24 mouse cellular contexts compared by ENCODE assay signal in genomic region chr2:34289726-34290125, GRCm38 (mm10).
DNase-seq lines count a peak whose midpoint lies in the region; ATAC-seq and TF ChIP-seq lines count a peak whose summit lies in the region.
"Had no signal": no experiment of that assay in that cellular context is flagged by ENCODE, and none has a peak within 500 bp of the region (broad histone marks: within the 10 kb centered on the region; RNA-seq: fewer than 3 reads in every experiment).

No protein-coding gene starts in this region.

- no peak for TF ChIP-seq CTCF in liver, adult 2 months (IDR thresholded peaks at IDR 0.05; ENCODE audit: low read depth, low read length)
- TF ChIP-seq CTCF in lung, adult 2 months (IDR thresholded peaks at IDR 0.05; ENCODE audit: insufficient read depth, low read length) = no peak

- ATAC-seq in hindbrain, embryonic 11.5 days (ENCODE audit: low FRiP score) = no peak
- ATAC-seq in hindbrain, embryonic 16.5 days = no peak
- ATAC-seq: activated CD4-positive, CD25-positive, alpha-beta regulatory T cell, adult 4 months; forebrain, embryonic 15.5 days had no signal

- no peak overlapping the region for H3K4me3 ChIP-seq in hindbrain, embryonic 11.5 days (ENCODE audit: low read depth, low read length)
- H3K4me3 ChIP-seq in hindbrain, embryonic 16.5 days (ENCODE audit: low read length) = no peak overlapping the region
- H3K4me3 ChIP-seq in liver, adult 2 months (ENCODE audit: insufficient read depth, low read depth, low read length) = no peak overlapping the region
- no peak overlapping the region for H3K4me3 ChIP-seq in lung, adult 2 months (replicated peaks; ENCODE audit: extremely low read depth, low read depth, low read length)
- H3K4me3 ChIP-seq: embryonic facial prominence, embryonic 10.5 days; embryonic facial prominence, embryonic 13.5 days; erythroblast, embryonic 14.5 days; forebrain, embryonic 12.5 days; forebrain, embryonic 15.5 days; heart, embryonic 13.5 days had no signal

- no peaks in the 10 kb centered on the region for H3K27me3 ChIP-seq in hindbrain, embryonic 11.5 days (ENCODE audit: control insufficient read depth, insufficient read depth, low read length)
- no peaks in the 10 kb centered on the region for H3K27me3 ChIP-seq in hindbrain, embryonic 16.5 days (replicated peaks; ENCODE audit: control insufficient read depth, insufficient read depth, low read length)
- no peaks in the 10 kb centered on the region for H3K27me3 ChIP-seq in liver, adult 2 months (ENCODE audit: control insufficient read depth, insufficient read depth, low read length)
- H3K27me3 ChIP-seq: embryonic facial prominence, embryonic 13.5 days; forebrain, embryonic 12.5 days; forebrain, embryonic 15.5 days; heart, embryonic 13.5 days had no signal

- no peaks in the 10 kb centered on the region for H3K9me3 ChIP-seq in hindbrain, embryonic 11.5 days (ENCODE audit: control insufficient read depth, low read length)
- no peaks in the 10 kb centered on the region for H3K9me3 ChIP-seq in hindbrain, embryonic 16.5 days (ENCODE audit: control insufficient read depth, low read length)
- H3K9me3 ChIP-seq: embryonic facial prominence, embryonic 10.5 days; embryonic facial prominence, embryonic 13.5 days; forebrain, embryonic 12.5 days; forebrain, embryonic 15.5 days; heart, embryonic 13.5 days had no signal

- DNase-seq in hindbrain, embryonic 11.5 days (ENCODE audit: low spot score) = no peak
- DNase-seq in liver, adult 2 months (ENCODE audit: extremely low read depth, low read depth, low spot score) = peak; percentile 60
- DNase-seq in liver = no peak
- DNase-seq in lung, postnatal 36 days = peak; percentile 28
- no peak for DNase-seq in lung, adult 2 months
- DNase-seq: adrenal gland, adult 8-10 months; adrenal gland, postnatal 25 days; cerebellum, adult 11-12 months; cerebellum, adult 8-10 months; cerebellum, postnatal 10 days; cerebellum, postnatal 36 days; embryo, embryonic 11 days; gastrocnemius, postnatal 25 days; heart, adult 18-20 months; heart, postnatal 14 days; heart, postnatal 4 days had no signal

- no peaks in the 10 kb centered on the region for H3K4me1 ChIP-seq in hindbrain, embryonic 11.5 days (replicated peaks; ENCODE audit: control insufficient read depth, insufficient read depth, low read length)
- peaks cover 7% of the 10 kb centered on the region for H3K4me1 ChIP-seq in hindbrain, embryonic 16.5 days (ENCODE audit: control insufficient read depth, insufficient read depth, low read depth, low read length)
- H3K4me1 ChIP-seq in liver, adult 2 months (ENCODE audit: control insufficient read depth, insufficient read depth, low read length) = no peaks in the 10 kb centered on the region
- H3K4me1 ChIP-seq in lung, adult 2 months (ENCODE audit: control insufficient read depth, insufficient read depth, low read length) = no peaks in the 10 kb centered on the region; the same call in 1 of the 2 replicates
- H3K4me1 ChIP-seq: heart, embryonic 13.5 days had no signal

- 83% methylated on average over 1 of the region's 1 CpGs for WGBS in hindbrain, embryonic 11.5 days
- 83% methylated on average over 1 of the region's 1 CpGs for WGBS in hindbrain, embryonic 16.5 days
- WGBS in liver, adult 2 months = 98% methylated on average over 1 of the region's 1 CpGs
- 70% methylated on average over 1 of the region's 1 CpGs for WGBS in lung, adult 2 months

- H3K36me3 ChIP-seq in hindbrain, embryonic 11.5 days (ENCODE audit: control insufficient read depth, insufficient read depth, low read length) = no peaks in the 10 kb centered on the region
- H3K36me3 ChIP-seq in hindbrain, embryonic 16.5 days (ENCODE audit: control insufficient read depth, insufficient read depth, low read length) = no peaks in the 10 kb centered on the region
- H3K36me3 ChIP-seq in liver, adult 2 months (ENCODE audit: control insufficient read depth, insufficient read depth, low read length) = no peaks in the 10 kb centered on the region
- H3K36me3 ChIP-seq: embryonic facial prominence, embryonic 10.5 days; embryonic facial prominence, embryonic 13.5 days; forebrain, embryonic 12.5 days; forebrain, embryonic 15.5 days; heart, embryonic 13.5 days had no signal

- no peak overlapping the region for H3K4me2 ChIP-seq in hindbrain, embryonic 11.5 days (replicated peaks; ENCODE audit: low read depth, low read length)
- no peak overlapping the region for H3K4me2 ChIP-seq in hindbrain, embryonic 16.5 days (ENCODE audit: low read length)
- H3K4me2 ChIP-seq: embryonic facial prominence, embryonic 13.5 days; forebrain, embryonic 12.5 days; forebrain, embryonic 15.5 days; heart, embryonic 13.5 days had no signal

- no peak for TF ChIP-seq POLR2A in liver, adult 2 months (IDR thresholded peaks at IDR 0.05; ENCODE audit: extremely low read depth, insufficient read depth, low read length)
- TF ChIP-seq POLR2A in lung, adult 2 months (IDR thresholded peaks at IDR 0.05; ENCODE audit: borderline replicate concordance, extremely low read depth, low read depth, low read length) = no peak

- H3K9ac ChIP-seq in hindbrain, embryonic 11.5 days (ENCODE audit: low read depth, low read length) = no peak overlapping the region
- no peak overlapping the region for H3K9ac ChIP-seq in hindbrain, embryonic 16.5 days (ENCODE audit: low read depth, low read length)
- H3K9ac ChIP-seq in liver, adult 2 months (ENCODE audit: low read depth, low read length) = no peak overlapping the region
- H3K9ac ChIP-seq: embryonic facial prominence, embryonic 13.5 days; forebrain, embryonic 12.5 days; forebrain, embryonic 15.5 days; heart, embryonic 13.5 days had no signal

- no peaks in the 10 kb centered on the region for H3K79me2 ChIP-seq in liver, adult 2 months (ENCODE audit: control insufficient read depth, insufficient read depth, low read length)

- H3K27ac ChIP-seq in hindbrain, embryonic 11.5 days (ENCODE audit: low read depth, low read length) = peak overlapping the region; percentile 59; the same call in 1 of the 2 replicates
- H3K27ac ChIP-seq in hindbrain, embryonic 16.5 days (ENCODE audit: low read depth, low read length) = no peak overlapping the region
- H3K27ac ChIP-seq in liver, adult 2 months (replicated peaks; ENCODE audit: insufficient read depth, low read depth, low read length) = no peak overlapping the region
- H3K27ac ChIP-seq: embryonic facial prominence, embryonic 10.5 days; embryonic facial prominence, embryonic 13.5 days; forebrain, embryonic 12.5 days; forebrain, embryonic 15.5 days; heart, embryonic 13.5 days had no signal

Comparison
In these comparisons a context has a peak if more than half of its experiments do, and no peak if none do; other contexts are left out.
1. DNase-seq: peak in liver, adult 2 months (single experiment) and lung, postnatal 36 days (single experiment); none in hindbrain, embryonic 11.5 days (single experiment), liver (single experiment) and lung, adult 2 months (single experiment).